ENCODE assay signal across 26 mouse cellular contexts in genomic region chr2:21976831-21977230, GRCm38 (mm10).
"Had no signal": no experiment of that assay in that cellular context is flagged by ENCODE, and none has a peak within 500 bp of the region (broad histone marks: within the 10 kb centered on the region; RNA-seq: fewer than 3 reads in every experiment).

No protein-coding gene starts in this region.

- H3K27me3 ChIP-seq: heart, embryonic 13.5 days; heart, embryonic 15.5 days; hindbrain, embryonic 13.5 days; hindbrain, embryonic 15.5 days; kidney, embryonic 15.5 days; limb, embryonic 12.5 days; liver, embryonic 13.5 days; liver, embryonic 15.5 days had no signal

- H3K9ac ChIP-seq: heart, embryonic 13.5 days; heart, embryonic 15.5 days; hindbrain, embryonic 13.5 days; hindbrain, embryonic 15.5 days; kidney, embryonic 15.5 days; limb, embryonic 12.5 days; liver, embryonic 13.5 days; liver, embryonic 15.5 days; liver, postnatal 0 days had no signal

- H3K36me3 ChIP-seq: heart, embryonic 10.5 days; heart, embryonic 13.5 days; heart, embryonic 15.5 days; hindbrain, embryonic 13.5 days; hindbrain, embryonic 15.5 days; kidney, embryonic 15.5 days; limb, embryonic 10.5 days; limb, embryonic 12.5 days; liver, embryonic 13.5 days; liver, embryonic 15.5 days had no signal

- H3K9me3 ChIP-seq: heart, embryonic 10.5 days; heart, embryonic 13.5 days; heart, embryonic 15.5 days; hindbrain, embryonic 13.5 days; hindbrain, embryonic 15.5 days; kidney, embryonic 15.5 days; limb, embryonic 10.5 days; limb, embryonic 12.5 days; liver, embryonic 13.5 days; liver, embryonic 15.5 days had no signal

- ATAC-seq: hindbrain, postnatal 0 days; intestine, embryonic 16.5 days; liver, postnatal 0 days had no signal

- H3K4me2 ChIP-seq: heart, embryonic 13.5 days; heart, embryonic 15.5 days; hindbrain, embryonic 13.5 days; hindbrain, embryonic 15.5 days; kidney, embryonic 15.5 days; limb, embryonic 12.5 days; liver, embryonic 11.5 days; liver, embryonic 13.5 days; liver, embryonic 15.5 days had no signal

- DNase-seq: gastrocnemius, postnatal 14 days; gastrocnemius, postnatal 36 days; kidney, adult 11 months; kidney, adult 2 months; kidney, adult 9 months; kidney, postnatal 14 days; kidney, postnatal 36 days; layer of hippocampus, adult 9-11 months; liver; liver, postnatal 0 days; lung, adult 2 months had no signal

- H3K4me1 ChIP-seq: heart, embryonic 15.5 days; hindbrain, embryonic 13.5 days; hindbrain, embryonic 15.5 days; kidney, embryonic 15.5 days; limb, embryonic 10.5 days; limb, embryonic 12.5 days; liver, embryonic 15.5 days had no signal

- H3K4me3 ChIP-seq: heart, embryonic 10.5 days; heart, embryonic 13.5 days; heart, embryonic 15.5 days; hindbrain, embryonic 13.5 days; hindbrain, embryonic 15.5 days; kidney, embryonic 15.5 days; left cerebral cortex, adult 2 months; limb, embryonic 10.5 days; limb, embryonic 12.5 days; liver, embryonic 13.5 days; liver, embryonic 15.5 days had no signal

- H3K27ac ChIP-seq: heart, embryonic 10.5 days; heart, embryonic 13.5 days; heart, embryonic 15.5 days; hindbrain, embryonic 13.5 days; hindbrain, embryonic 15.5 days; hindbrain, postnatal 0 days; kidney, embryonic 15.5 days; kidney, postnatal 0 days; left cerebral cortex, adult 2 months; limb, embryonic 10.5 days; limb, embryonic 12.5 days; liver, embryonic 13.5 days; liver, embryonic 15.5 days had no signal
